Mouse (Mus musculus): ENCODE data around the gene Tcea2. TPM values are rescaled to one million over a fixed set of nuclear protein-coding genes. Genes with fewer than 3 reads are reported as not detected.
A peak's percentile ranks its signal among the peaks of the same experiment; 100 is the strongest.

Tcea2 gene
- 10 to 100 TPM; 57.3 to 62.7 TPM for total RNA-seq (2021)

- DNase-seq (ENCODE audit: extremely low spot score in 1 of 2, low spot score in 2 of 2), result peak; percentile 58 to 82
- intact Hi-C loops (cut with DNase I), result loop anchor here (5.0 to 10.0 kb wide), 2 partner anchors 38 to 285 kb away; no protein-coding TSS in a partner anchor
These were observed at the start of gene Tcea2 for GRCm38 (mm10) chr2:181679951-181680715. TSS of gene Tcea2 (plus strand) at chr2:181680310.

- DNase-seq (ENCODE audit: extremely low spot score in 1 of 2, low spot score in 2 of 2), result no peak
- intact Hi-C loops (cut with DNase I), result no loop called here
These were observed 47.5 kb upstream of the Tcea2 start for GRCm38 (mm10) chr2:181632624-181633023.

- no peak for DNase-seq (ENCODE audit: extremely low spot score in 1 of 2, low spot score in 2 of 2)
- intact Hi-C loops (cut with DNase I), result no loop called here
These were observed 44.2 kb upstream of the Tcea2 start for GRCm38 (mm10) chr2:181635865-181636264.

GRCm38 (mm10) chr2:181644361-181644760 is 35.7 kb upstream of the Tcea2 start:
- intact Hi-C loops (cut with DNase I), result loop anchor here (5.0 to 10.0 kb wide), 2 partner anchors 33 to 200 kb away; no protein-coding TSS in a partner anchor
- peak in 1 of 2 experiments; percentile 58 for DNase-seq (ENCODE audit: extremely low spot score in 1 of 2, low spot score in 2 of 2)

- intact Hi-C loops (cut with DNase I), result loop anchor here (10.0 kb wide), 1 partner anchor 199 kb away; no protein-coding TSS in a partner anchor
- no peak for DNase-seq (ENCODE audit: extremely low spot score in 1 of 2, low spot score in 2 of 2)
These were observed 34.4 kb upstream of the Tcea2 start for GRCm38 (mm10) chr2:181645666-181646065.

GRCm38 (mm10) chr2:181646626-181647472 is 33.3 kb upstream of the Tcea2 start:
- intact Hi-C loops (cut with DNase I), result loop anchor here (10.0 kb wide), 1 partner anchor 198 kb away; no protein-coding TSS in a partner anchor
- DNase-seq (ENCODE audit: extremely low spot score in 1 of 2, low spot score in 2 of 2), result no peak

GRCm38 (mm10) chr2:181648926-181649325 is 31.2 kb upstream of the Tcea2 start:
- DNase-seq (ENCODE audit: extremely low spot score in 1 of 2, low spot score in 2 of 2), result peak in 1 of 2 experiments; percentile 43
- intact Hi-C loops (cut with DNase I), result loop anchor here (10.0 kb wide), 1 partner anchor 196 kb away; no protein-coding TSS in a partner anchor

GRCm38 (mm10) chr2:181653065-181653464 is 27.0 kb upstream of the Tcea2 start:
- no peak for DNase-seq (ENCODE audit: extremely low spot score in 1 of 2, low spot score in 2 of 2)
- intact Hi-C loops (cut with DNase I), result no loop called here

- intact Hi-C loops (cut with DNase I), result no loop called here
- DNase-seq (ENCODE audit: extremely low spot score in 1 of 2, low spot score in 2 of 2), result no peak
These were observed 26.6 kb upstream of the Tcea2 start for GRCm38 (mm10) chr2:181653523-181653922.

- intact Hi-C loops (cut with DNase I), result loop anchor here (5.0 kb wide), 1 partner anchor 34 kb away; no protein-coding TSS in a partner anchor
- DNase-seq (ENCODE audit: extremely low spot score in 1 of 2, low spot score in 2 of 2), result no peak
These were observed 23.4 kb upstream of the Tcea2 start, which contains the start of gene Gm29797 for GRCm38 (mm10) chr2:181656734-181657133. TSS of gene Gm29797 (plus strand) at chr2:181657034.

- no peak for DNase-seq (ENCODE audit: extremely low spot score in 1 of 2, low spot score in 2 of 2)
- intact Hi-C loops (cut with DNase I), result loop anchor here (5.0 kb wide), 1 partner anchor 35 kb away; no protein-coding TSS in a partner anchor
These were observed 22.7 kb upstream of the Tcea2 start for GRCm38 (mm10) chr2:181657441-181657840.

- DNase-seq (ENCODE audit: extremely low spot score in 1 of 2, low spot score in 2 of 2), result no peak
- intact Hi-C loops (cut with DNase I), result loop anchor here (5.0 kb wide), 1 partner anchor 36 kb away; no protein-coding TSS in a partner anchor
These were observed 21.6 kb upstream of the Tcea2 start for GRCm38 (mm10) chr2:181658528-181658927.

- intact Hi-C loops (cut with DNase I), result loop anchor here (5.0 kb wide), 1 partner anchor 37 kb away; no protein-coding TSS in a partner anchor
- peak in 1 of 2 experiments; percentile 85 for DNase-seq (ENCODE audit: extremely low spot score in 1 of 2, low spot score in 2 of 2)
These were observed 21.1 kb upstream of the Tcea2 start for GRCm38 (mm10) chr2:181658930-181659555.

- intact Hi-C loops (cut with DNase I), result loop anchor here (5.0 kb wide), 1 partner anchor 37 kb away; no protein-coding TSS in a partner anchor
- DNase-seq (ENCODE audit: extremely low spot score in 1 of 2, low spot score in 2 of 2), result peak; percentile 61 to 92
These were observed 20.5 kb upstream of the Tcea2 start for GRCm38 (mm10) chr2:181659609-181660055.

- peak in 1 of 2 experiments; percentile 47 for DNase-seq (ENCODE audit: extremely low spot score in 1 of 2, low spot score in 2 of 2)
- intact Hi-C loops (cut with DNase I), result no loop called here
These were observed 17.4 kb upstream of the Tcea2 start for GRCm38 (mm10) chr2:181662620-181663297.

GRCm38 (mm10) chr2:181663298-181663630 is 16.8 kb upstream of the Tcea2 start:
- DNase-seq (ENCODE audit: extremely low spot score in 1 of 2, low spot score in 2 of 2), result peak in 1 of 2 experiments; percentile 78
- intact Hi-C loops (cut with DNase I), result no loop called here

GRCm38 (mm10) chr2:181670285-181670912 is 9.7 kb upstream of the Tcea2 start:
- intact Hi-C loops (cut with DNase I), result loop anchor here (10.0 kb wide), 1 partner anchor 276 kb away; no protein-coding TSS in a partner anchor
- no peak for DNase-seq (ENCODE audit: extremely low spot score in 1 of 2, low spot score in 2 of 2)
